Mouse (Mus musculus) small intestine, adult 2 months (tissue): Measurements from ENCODE around the gene Tanc2. TPM values are rescaled to one million over a fixed set of nuclear protein-coding genes. Genes with fewer than 3 reads are reported as not detected.

ENCODE experiments used
- H3K27ac ChIP-seq: fragments of 200-500 bp; 2 replicates; pipeline ENCODE4 v1.5.1; 2012; ENCODE audit warnings: low read depth, low read length, control low read depth, inconsistent platforms; ENCODE audit not compliant: insufficient read depth
- H3K27me3 ChIP-seq: fragments of 200-500 bp; 2 replicates; pipeline ENCODE4 v1.6.1; 2012; ENCODE audit warnings: mild to moderate bottlenecking, moderate library complexity, low read length, inconsistent platforms; ENCODE audit not compliant: control insufficient read depth, insufficient read depth
- H3K36me3 ChIP-seq: fragments of 200-500 bp; 2 replicates; pipeline ENCODE4 v1.6.1; 2012; ENCODE audit warnings: mild to moderate bottlenecking, low read length, control low read depth, inconsistent platforms; ENCODE audit not compliant: control insufficient read depth, insufficient read depth
- H3K4me1 ChIP-seq: fragments of 200-500 bp; 2 replicates; pipeline ENCODE4 v1.6.1; 2012; ENCODE audit warnings: low read length, inconsistent platforms, mixed read lengths; ENCODE audit not compliant: control insufficient read depth, insufficient read depth, insufficient read length
- H3K4me3 ChIP-seq: fragments of 200-500 bp; 2 replicates; pipeline ENCODE4 v1.5.1; 2012; ENCODE audit warnings: low read depth, mild to moderate bottlenecking, control low read depth, inconsistent platforms, low read length, moderate library complexity
- CTCF ChIP-seq: fragments of 200-500 bp; IDR thresholded peaks from 2 replicates; pipeline ENCODE4 v1.5.1; 2012; ENCODE audit warnings: low read depth, mild to moderate bottlenecking, control low read depth, inconsistent platforms, low read length, moderate library complexity, mixed read lengths; ENCODE audit not compliant: insufficient replicate concordance, insufficient read length; ENCODE audit errors: extremely low read depth
- POLR2A ChIP-seq: fragments of 200-500 bp; IDR thresholded peaks from 2 replicates; pipeline ENCODE4 v1.6.1; 2012; ENCODE audit warnings: low read depth, mild to moderate bottlenecking, control low read depth, inconsistent platforms, low read length, moderate library complexity
- WGBS: fragments of 180-500 bp; shearing (Covaris S2); methylation state at CpG from one replicate; pipeline ENCODE4 v1.1.7; 2018; 5-methylcytosine and 5-hydroxymethylcytosine counted together
- polyA plus RNA-seq: library from polyadenylated mRNA; depleted of rRNA; stranded (reverse); fragments of >200 nt; gene quantifications from 2 replicates; pipeline ENCODE4 v1.2.3, GENCODE M21; 2012

Tanc2 gene
- polyA plus RNA-seq, 1 experiment: 2.1 TPM

DNA sequence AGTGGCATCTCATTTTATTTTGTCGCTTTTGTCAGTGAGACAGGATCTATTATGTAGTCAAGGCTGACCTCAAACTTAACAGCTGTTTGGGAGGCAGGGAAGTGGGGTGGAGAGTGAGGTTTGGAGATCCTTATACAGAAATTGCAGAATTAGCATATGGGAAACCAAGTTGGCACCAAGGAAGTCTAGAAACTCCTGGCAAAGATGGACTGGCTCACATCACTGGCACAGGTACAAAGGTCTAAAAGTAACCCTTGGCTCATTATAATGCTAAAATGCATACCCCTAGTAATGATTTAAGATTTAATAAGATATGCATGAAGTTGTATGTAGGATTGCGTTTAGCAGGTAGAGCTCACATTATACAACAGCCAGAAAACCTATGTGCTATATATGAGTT lies 58.2 kb downstream of the Tanc2 start:
- Histone ChIP-seq H3K36me3 (no peaks in the 10 kb centered on the region), H3K4me3 (no peak overlapping the region), H3K27ac (no peak overlapping the region), H3K4me1 (no peaks in the 10 kb centered on the region), H3K27me3 (no peaks in the 10 kb centered on the region)
- TF ChIP-seq POLR2A: no peak
- TF ChIP-seq CTCF: no peak
- WGBS: 88% methylated on average over 2 of the region's 2 CpGs

DNA sequence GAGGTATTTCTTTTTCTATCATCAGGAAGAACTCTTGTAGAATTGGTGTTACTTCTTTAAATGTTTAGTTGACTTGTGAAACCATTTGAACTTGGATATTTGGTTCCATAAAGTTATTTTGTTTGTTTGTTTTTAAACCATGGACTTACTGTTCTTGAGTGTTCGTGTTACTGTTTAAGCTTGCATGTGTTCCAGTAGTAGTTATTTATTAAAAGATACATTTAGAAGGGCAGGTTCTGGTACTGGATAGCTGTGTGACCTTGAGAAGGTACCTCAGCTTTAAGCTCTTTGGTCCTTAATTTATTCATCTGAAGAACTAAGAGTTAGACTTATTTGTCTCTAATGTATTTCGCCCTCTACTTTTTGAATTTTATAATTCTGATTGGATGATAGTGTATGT lies 64.8 kb downstream of the Tanc2 start:
- H3K27me3 ChIP-seq: no peaks in the 10 kb centered on the region
- 75% methylated on average over 2 of the region's 2 CpGs for WGBS
- H3K27ac ChIP-seq: no peak overlapping the region
- H3K4me1 ChIP-seq: no peaks in the 10 kb centered on the region
- H3K4me3 ChIP-seq: no peak overlapping the region
- no peaks in the 10 kb centered on the region for H3K36me3 ChIP-seq
- no peak for TF ChIP-seq POLR2A
- TF ChIP-seq CTCF: no peak

DNA sequence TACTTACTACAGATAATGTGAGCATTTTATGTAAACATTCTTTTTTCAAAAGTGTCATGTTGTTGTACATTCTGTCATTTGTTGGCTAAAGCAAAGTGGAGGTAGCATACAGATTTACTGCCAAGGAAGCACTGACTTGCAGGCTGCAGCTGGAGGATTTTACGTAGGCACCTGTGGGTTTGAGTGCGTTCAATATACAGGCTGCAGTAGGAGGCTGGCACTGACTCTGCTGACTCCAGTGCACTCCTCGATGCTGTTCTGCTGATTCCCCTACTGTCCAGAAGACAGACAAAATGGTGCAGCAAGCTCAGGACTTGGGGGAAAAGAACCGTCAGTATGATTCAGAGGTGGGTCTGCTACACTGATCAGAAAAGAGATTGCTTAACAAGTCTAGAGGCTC lies 65.5 kb downstream of the Tanc2 start:
- 76% methylated on average over 4 of the region's 4 CpGs for WGBS
- no peak for TF ChIP-seq CTCF
- H3K27ac ChIP-seq: no peak overlapping the region
- no peaks in the 10 kb centered on the region for H3K36me3 ChIP-seq
- H3K4me3 ChIP-seq: no peak overlapping the region
- H3K4me1 ChIP-seq: no peaks in the 10 kb centered on the region
- H3K27me3 ChIP-seq: no peaks in the 10 kb centered on the region

DNA sequence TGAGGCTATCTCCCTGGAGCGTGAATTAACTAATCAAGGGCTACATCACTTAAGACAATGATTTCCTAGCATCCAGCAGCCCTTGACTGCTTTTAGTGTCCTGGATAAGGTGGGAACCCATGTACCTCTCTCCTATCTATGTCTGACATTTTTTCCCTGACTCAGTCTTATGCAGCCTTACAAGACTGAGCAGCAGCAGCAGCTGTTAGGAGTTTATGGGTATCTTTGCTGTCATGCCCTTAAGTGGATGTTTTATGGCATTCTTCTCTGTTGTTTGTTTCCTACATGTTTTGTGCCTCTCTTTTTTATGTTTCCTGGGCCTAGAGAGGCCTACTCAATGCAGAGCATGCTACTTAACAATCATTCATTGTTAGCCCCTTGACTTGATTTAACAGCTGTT lies 78.1 kb downstream of the Tanc2 start:
- Histone ChIP-seq H3K27ac (no peak overlapping the region), H3K36me3 (no peaks in the 10 kb centered on the region), H3K27me3 (no peaks in the 10 kb centered on the region), H3K4me3 (no peak overlapping the region), H3K4me1 (no peaks in the 10 kb centered on the region)
- no peak for TF ChIP-seq POLR2A
- no peak for TF ChIP-seq CTCF
- WGBS: 96% methylated on average over 1 of the region's 1 CpGs

DNA sequence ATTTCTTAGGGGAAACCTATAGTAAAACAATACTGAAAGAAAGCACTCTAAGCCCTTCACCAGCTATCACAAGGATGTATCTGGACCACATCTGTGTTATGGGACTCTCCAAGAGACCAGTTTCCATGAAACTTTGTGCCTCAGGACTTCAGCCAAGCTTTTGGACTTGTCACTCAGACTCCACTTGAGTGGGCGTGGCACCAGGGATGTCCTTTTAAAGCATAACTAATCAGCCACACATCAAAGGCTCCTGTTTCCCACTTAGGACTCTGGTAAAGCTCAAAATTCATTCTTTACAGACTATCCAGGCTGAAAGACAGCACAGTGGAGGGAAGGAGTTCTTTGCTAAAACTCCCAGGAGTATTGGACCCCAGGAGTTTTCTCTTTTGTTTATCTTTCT lies 89.2 kb downstream of the Tanc2 start:
- 80% methylated on average over 1 of the region's 1 CpGs for WGBS
- no peak for TF ChIP-seq POLR2A
- no peak for TF ChIP-seq CTCF
- no peak overlapping the region for H3K27ac ChIP-seq
- no peaks in the 10 kb centered on the region; the same call in 1 of the 2 replicates for H3K27me3 ChIP-seq
- no peak overlapping the region for H3K4me3 ChIP-seq
- H3K36me3 ChIP-seq: no peaks in the 10 kb centered on the region
- H3K4me1 ChIP-seq: no peaks in the 10 kb centered on the region

DNA sequence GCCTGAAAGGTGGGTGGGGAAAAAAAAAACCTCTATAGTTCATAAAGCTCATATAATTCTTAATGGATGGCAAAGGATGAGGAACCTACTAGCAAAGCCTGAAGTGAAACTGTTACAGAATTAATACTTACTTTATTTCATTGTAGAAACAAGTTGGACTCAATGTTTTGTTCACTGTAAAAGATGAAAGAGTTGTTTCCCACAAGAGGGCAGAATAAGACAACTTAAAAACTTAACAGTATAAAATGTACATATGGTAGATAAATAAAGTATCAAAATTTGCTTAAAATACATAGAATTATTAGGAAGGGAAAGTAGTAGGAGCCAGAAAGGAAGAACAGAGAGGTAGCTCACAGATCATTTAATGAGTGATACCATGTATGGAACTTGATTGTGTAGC lies 95.0 kb downstream of the Tanc2 start:
- Histone ChIP-seq H3K4me1 (no peaks in the 10 kb centered on the region), H3K27me3 (no peaks in the 10 kb centered on the region; the same call in 1 of the 2 replicates), H3K36me3 (no peaks in the 10 kb centered on the region), H3K4me3 (no peak overlapping the region), H3K27ac (no peak overlapping the region)
- no peak for TF ChIP-seq CTCF
- TF ChIP-seq POLR2A: no peak

DNA sequence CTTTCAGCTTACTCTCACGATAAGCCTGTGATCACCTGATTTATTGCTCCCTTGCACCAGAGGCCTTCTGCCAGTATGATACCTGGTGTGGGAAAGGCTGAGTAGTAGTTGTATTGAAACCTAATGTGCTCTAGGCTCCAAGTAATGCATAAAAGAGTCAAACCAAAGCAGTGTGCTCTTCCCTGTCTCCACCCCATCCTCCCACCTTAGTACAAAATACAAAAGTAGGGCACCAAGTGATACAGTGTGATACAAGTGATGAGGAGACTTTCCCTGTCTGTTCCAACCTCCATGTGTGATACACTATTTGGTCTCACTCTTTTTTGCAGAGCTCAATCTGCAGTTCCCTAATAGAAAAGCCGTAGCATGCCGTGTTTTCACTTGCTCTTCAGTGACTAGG lies 110.7 kb downstream of the Tanc2 start:
- H3K36me3 ChIP-seq: no peaks in the 10 kb centered on the region
- no peak overlapping the region for H3K27ac ChIP-seq
- H3K4me1 ChIP-seq: no peaks in the 10 kb centered on the region
- no peaks in the 10 kb centered on the region for H3K27me3 ChIP-seq
- no peak overlapping the region for H3K4me3 ChIP-seq
- TF ChIP-seq CTCF (no peak), POLR2A (no peak)
- 62% methylated on average over 3 of the region's 3 CpGs for WGBS

DNA sequence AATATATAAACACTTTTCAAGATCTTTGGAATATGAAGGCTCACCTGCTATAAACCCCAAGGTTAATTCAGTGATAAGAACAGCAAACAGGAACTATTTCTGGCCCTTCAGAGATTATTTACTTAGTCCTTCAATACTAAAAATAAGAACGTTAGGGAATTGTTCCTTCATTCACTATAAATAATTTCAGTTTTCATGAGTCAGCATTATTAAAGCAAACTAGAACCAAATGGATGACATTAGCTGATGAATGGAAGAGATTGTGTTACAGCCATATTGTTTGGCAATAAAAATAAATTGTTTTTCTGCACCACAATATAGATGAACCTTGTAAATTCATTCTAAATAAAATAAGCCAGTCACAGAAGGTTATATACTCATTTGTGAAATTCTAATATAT lies 129.9 kb downstream of the Tanc2 start:
- no peaks in the 10 kb centered on the region for H3K4me1 ChIP-seq
- H3K4me3 ChIP-seq: no peak overlapping the region
- H3K27ac ChIP-seq: no peak overlapping the region
- H3K36me3 ChIP-seq: no peaks in the 10 kb centered on the region
- TF ChIP-seq CTCF (no peak), POLR2A (no peak)
- 6% methylated on average over 1 of the region's 1 CpGs for WGBS
- H3K27me3 ChIP-seq: no peaks in the 10 kb centered on the region
